Mouse (Mus musculus) cortical plate, adult 2 months (tissue): ENCODE data around the gene Glp2r.

Experiments
- CTCF ChIP-seq: fragments of 200-500 bp; IDR thresholded peaks from 2 replicates; pipeline ENCODE4 v1.5.1; 2011; ENCODE audit warnings: mild to moderate bottlenecking, control low read depth, low read length; ENCODE audit not compliant: insufficient read depth; ENCODE audit errors: extremely low read depth
- POLR2A ChIP-seq: fragments of 200-500 bp; IDR thresholded peaks from 2 replicates; pipeline ENCODE4 v1.6.1; 2011; ENCODE audit warnings: mild to moderate bottlenecking, low read length, control low read depth; ENCODE audit not compliant: insufficient read depth; ENCODE audit errors: extremely low read depth

- TF ChIP-seq CTCF: no peak
- TF ChIP-seq POLR2A: no peak
These were observed 43.9 kb downstream of the Glp2r start for GRCm38 (mm10) chr11:67727095-67727494.
